Mouse (Mus musculus): ENCODE results near the gene Grwd1. TPM values are rescaled to one million over a fixed set of nuclear protein-coding genes. Genes with fewer than 3 reads are reported as not detected.

Gene Grwd1
- total RNA-seq, 1 experiment, result 107 TPM

DNA sequence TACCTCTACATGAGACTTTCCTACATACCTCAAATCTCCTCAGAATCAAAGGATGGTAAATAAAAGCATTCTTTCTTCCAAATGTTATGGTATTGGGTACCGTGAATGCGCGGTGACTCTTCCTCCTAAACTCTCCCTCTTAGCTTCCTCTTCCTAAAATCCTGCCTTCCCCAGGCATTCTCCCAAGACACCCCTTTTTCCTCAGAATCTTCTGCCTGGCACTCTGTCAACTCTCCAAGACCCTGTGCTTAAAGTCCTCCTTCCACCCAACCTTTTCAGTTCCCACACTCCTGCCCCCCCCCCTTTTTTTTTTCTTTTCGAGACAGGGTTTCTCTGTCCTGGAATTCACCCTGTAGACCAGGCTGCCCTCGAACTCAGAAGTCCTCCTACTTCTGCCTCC lies 15.9 kb downstream of the Grwd1 start:
- H3K9me3 ChIP-seq (ENCODE audit: control insufficient read depth, insufficient read depth, low read depth, low read length), result no peaks in the 10 kb centered on the region
- peak overlapping the region in 1 of 2 experiments; percentile 56; a peak in 2 of 4 replicates for H3K4me3 ChIP-seq (ENCODE audit: insufficient read depth in 1 of 2, low read depth in 1 of 2, low read length in 2 of 2, poor library complexity in 1 of 2, severe bottlenecking in 1 of 2)
- H3K36me3 ChIP-seq (ENCODE audit: control insufficient read depth, insufficient read depth, low read length, poor library complexity, severe bottlenecking), result peaks cover 29% of the 10 kb centered on the region
- H3K9ac ChIP-seq (ENCODE audit: insufficient read depth, low read depth, low read length, poor library complexity, severe bottlenecking), result peak overlapping the region; percentile 13; the same call in 1 of the 2 replicates
- no peak overlapping the region for H3K27ac ChIP-seq (ENCODE audit: insufficient read depth, low read depth, low read length, poor library complexity, severe bottlenecking)
- H3K4me1 ChIP-seq (ENCODE audit: control insufficient read depth in 2 of 2, insufficient read depth in 2 of 2, low read length in 2 of 2, poor library complexity in 1 of 2), result peaks cover 2 to 10% of the 10 kb centered on the region in 2 experiments; a peak in 1 of 4 replicates
- in situ Hi-C loops (cut with MboI; ENCODE audit: low sequenced_read_pairs in 2 of 2, unreplicated experiment in 2 of 2), result no loop called here
- no peak for DNase-seq (ENCODE audit: low read depth, low spot score)
- TF ChIP-seq HCFC1 (IDR thresholded peaks at IDR 0.05; ENCODE audit: borderline replicate concordance, insufficient read depth, low read length) (no peak), CHD2 (IDR thresholded peaks at IDR 0.05; ENCODE audit: low read depth, low read length) (no peak), MAFK (IDR thresholded peaks at IDR 0.05; ENCODE audit: insufficient read depth, low read depth, low read length) (no peak), ZNF384 (IDR thresholded peaks at IDR 0.05; ENCODE audit: low read depth, low read length) (no peak), ZC3H11A (IDR thresholded peaks at IDR 0.05; ENCODE audit: borderline replicate concordance, low read depth, low read length) (no peak)

GRCm38 (mm10) chr7:45813787-45814779 lies 16.7 kb downstream of the Grwd1 start, which contains the start of gene Cyth2:
Gene Cyth2, minus strand, starts transcription at chr7:45814581.
- no peak for TF ChIP-seq MAFK (IDR thresholded peaks at IDR 0.05; ENCODE audit: insufficient read depth, low read depth, low read length)
- TF ChIP-seq HCFC1 (IDR thresholded peaks at IDR 0.05; ENCODE audit: borderline replicate concordance, insufficient read depth, low read length), result peak; percentile 68; the same call in 1 of the 2 replicates
- peak; percentile 85 for TF ChIP-seq CHD2 (IDR thresholded peaks at IDR 0.05; ENCODE audit: low read depth, low read length)
- Histone ChIP-seq H3K9ac (ENCODE audit: insufficient read depth, low read depth, low read length, poor library complexity, severe bottlenecking) (peak within 1 kb of the TSS; percentile 99), H3K4me1 (ENCODE audit: control insufficient read depth in 2 of 2, insufficient read depth in 2 of 2, low read length in 2 of 2, poor library complexity in 1 of 2) (peaks cover 2 to 10% of the 10 kb centered on the region in 2 experiments; a peak in 1 of 4 replicates), H3K36me3 (ENCODE audit: control insufficient read depth, insufficient read depth, low read length, poor library complexity, severe bottlenecking) (peaks cover 37% of the 10 kb centered on the region), H3K27ac (ENCODE audit: insufficient read depth, low read depth, low read length, poor library complexity, severe bottlenecking) (peak within 1 kb of the TSS; percentile 98), H3K4me3 (ENCODE audit: insufficient read depth in 1 of 2, low read depth in 1 of 2, low read length in 2 of 2, poor library complexity in 1 of 2, severe bottlenecking in 1 of 2) (peak within 1 kb of the TSS; percentile 84 to 96), H3K9me3 (ENCODE audit: control insufficient read depth, insufficient read depth, low read depth, low read length) (no peaks in the 10 kb centered on the region)
- in situ Hi-C loops (cut with MboI; ENCODE audit: low sequenced_read_pairs in 2 of 2, unreplicated experiment in 2 of 2), result no loop called here
- peak; percentile 100 for DNase-seq (ENCODE audit: low read depth, low spot score)

DNA sequence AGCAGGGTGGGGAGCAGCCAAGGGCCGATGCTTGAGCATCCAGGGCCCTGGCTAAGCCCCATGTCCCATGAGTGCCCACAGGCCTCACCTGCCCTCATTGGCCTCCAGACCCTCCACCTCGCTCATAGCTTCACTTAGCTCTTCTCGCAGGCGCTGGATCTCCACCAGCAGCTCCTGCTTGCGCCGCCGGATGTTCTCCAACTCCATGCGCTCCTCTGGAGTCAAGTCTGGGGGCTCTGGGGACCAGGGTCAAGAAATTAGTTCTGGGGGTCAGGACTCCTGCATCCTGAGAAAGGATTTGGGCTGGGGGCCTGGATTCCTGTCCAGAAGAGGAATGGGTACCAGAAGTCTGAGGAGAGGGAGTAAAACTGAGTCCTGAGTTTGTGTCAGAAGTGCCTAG lies 17.8 kb downstream of the Grwd1 start:
- Histone ChIP-seq H3K36me3 (ENCODE audit: control insufficient read depth, insufficient read depth, low read length, poor library complexity, severe bottlenecking) (peaks cover 45% of the 10 kb centered on the region), H3K9me3 (ENCODE audit: control insufficient read depth, insufficient read depth, low read depth, low read length) (no peaks in the 10 kb centered on the region), H3K4me1 (ENCODE audit: control insufficient read depth in 2 of 2, insufficient read depth in 2 of 2, low read length in 2 of 2, poor library complexity in 1 of 2) (peaks cover 2 to 19% of the 10 kb centered on the region in 2 experiments; a peak in 1 of 4 replicates), H3K27ac (ENCODE audit: insufficient read depth, low read depth, low read length, poor library complexity, severe bottlenecking) (no peak overlapping the region; the same call in 1 of the 2 replicates), H3K9ac (ENCODE audit: insufficient read depth, low read depth, low read length, poor library complexity, severe bottlenecking) (peak overlapping the region; percentile 99), H3K4me3 (ENCODE audit: insufficient read depth in 1 of 2, low read depth in 1 of 2, low read length in 2 of 2, poor library complexity in 1 of 2, severe bottlenecking in 1 of 2) (peak overlapping the region; percentile 84 to 96)
- TF ChIP-seq HCFC1 (IDR thresholded peaks at IDR 0.05; ENCODE audit: borderline replicate concordance, insufficient read depth, low read length) (no peak), ZC3H11A (IDR thresholded peaks at IDR 0.05; ENCODE audit: borderline replicate concordance, low read depth, low read length) (no peak), MAFK (IDR thresholded peaks at IDR 0.05; ENCODE audit: insufficient read depth, low read depth, low read length) (no peak), CHD2 (IDR thresholded peaks at IDR 0.05; ENCODE audit: low read depth, low read length) (no peak), ZNF384 (IDR thresholded peaks at IDR 0.05; ENCODE audit: low read depth, low read length) (no peak)
- no peak for DNase-seq (ENCODE audit: low read depth, low spot score)
- in situ Hi-C loops (cut with MboI; ENCODE audit: low sequenced_read_pairs in 2 of 2, unreplicated experiment in 2 of 2), result no loop called here

- Histone ChIP-seq H3K27ac (ENCODE audit: insufficient read depth, low read depth, low read length, poor library complexity, severe bottlenecking) (no peak overlapping the region), H3K9ac (ENCODE audit: insufficient read depth, low read depth, low read length, poor library complexity, severe bottlenecking) (no peak overlapping the region), H3K36me3 (ENCODE audit: control insufficient read depth, insufficient read depth, low read length, poor library complexity, severe bottlenecking) (peaks cover 57% of the 10 kb centered on the region), H3K4me1 (ENCODE audit: control insufficient read depth in 2 of 2, insufficient read depth in 2 of 2, low read length in 2 of 2, poor library complexity in 1 of 2) (peaks cover 2 to 22% of the 10 kb centered on the region in 2 experiments; a peak in 1 of 4 replicates), H3K9me3 (ENCODE audit: control insufficient read depth, insufficient read depth, low read depth, low read length) (no peaks in the 10 kb centered on the region), H3K4me3 (ENCODE audit: insufficient read depth in 1 of 2, low read depth in 1 of 2, low read length in 2 of 2, poor library complexity in 1 of 2, severe bottlenecking in 1 of 2) (no peak overlapping the region)
- DNase-seq (ENCODE audit: low read depth, low spot score), result no peak
- TF ChIP-seq CHD2 (IDR thresholded peaks at IDR 0.05; ENCODE audit: low read depth, low read length) (no peak), MAFK (IDR thresholded peaks at IDR 0.05; ENCODE audit: insufficient read depth, low read depth, low read length) (no peak), ZC3H11A (IDR thresholded peaks at IDR 0.05; ENCODE audit: borderline replicate concordance, low read depth, low read length) (no peak), HCFC1 (IDR thresholded peaks at IDR 0.05; ENCODE audit: borderline replicate concordance, insufficient read depth, low read length) (no peak), ZNF384 (IDR thresholded peaks at IDR 0.05; ENCODE audit: low read depth, low read length) (no peak)
- in situ Hi-C loops (cut with MboI; ENCODE audit: low sequenced_read_pairs in 2 of 2, unreplicated experiment in 2 of 2), result loop anchor here in 1 of 2 experiments (10.0 kb wide), 1 partner anchor 75 kb away; no protein-coding TSS in a partner anchor
These were observed 21.3 kb downstream of the Grwd1 start for GRCm38 (mm10) chr7:45809276-45810075.

Measured in ES-E14 (cell line).